Mouse (Mus musculus) embryonic fibroblast, embryonic 13.5 days (primary cell): Measurements from ENCODE around the gene Tcaf1.

Experiments used
- CTCF ChIP-seq: IDR thresholded peaks from 2 replicates; pipeline ENCODE4 v1.5.1; 2011; ENCODE audit warnings: mild to moderate bottlenecking, control low read depth, low read length, moderate library complexity, borderline replicate concordance; ENCODE audit not compliant: insufficient read depth
- POLR2A ChIP-seq: IDR thresholded peaks from 2 replicates; pipeline ENCODE4 v1.6.1; 2011; ENCODE audit warnings: low read depth, mild to moderate bottlenecking, control low read depth, low read length, moderate library complexity

DNA sequence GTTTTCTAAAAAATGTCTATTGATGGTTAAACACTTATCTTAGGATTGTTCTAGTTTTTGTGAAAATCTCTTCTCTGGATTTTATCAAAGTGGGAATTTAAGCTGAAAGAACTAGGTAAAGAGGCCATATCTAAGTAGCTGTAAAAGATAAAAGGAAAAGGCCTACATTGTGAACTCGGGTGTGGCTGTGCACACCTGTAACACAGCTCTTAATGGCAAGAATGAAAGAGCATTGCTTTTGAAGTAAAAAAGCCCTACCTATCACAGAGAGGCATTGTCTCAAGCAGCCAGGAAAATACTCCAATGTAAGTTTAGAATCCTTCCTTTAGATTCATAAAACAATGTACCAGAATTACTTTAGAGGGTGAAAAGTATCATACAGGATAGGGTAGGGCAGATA lies 38.1 kb downstream of the Tcaf1 start:
- TF ChIP-seq POLR2A (no peak), CTCF (no peak)
